Mouse (Mus musculus) lung, postnatal 25 days (tissue): ENCODE measurements around the gene Gm34653.
A peak's percentile ranks its signal among the peaks of the same experiment; 100 is the strongest.
"Not testable (repeated sequence)": the region's sequence is repeated elsewhere in the genome, so short reads cannot be mapped to it uniquely, and the experiment has no call there.

Experiments
- DNase-seq: peaks from one replicate; pipeline ENCODE4 v3.0.0; 2022; ENCODE audit warnings: low spot score

Gm34653 gene

DNA sequence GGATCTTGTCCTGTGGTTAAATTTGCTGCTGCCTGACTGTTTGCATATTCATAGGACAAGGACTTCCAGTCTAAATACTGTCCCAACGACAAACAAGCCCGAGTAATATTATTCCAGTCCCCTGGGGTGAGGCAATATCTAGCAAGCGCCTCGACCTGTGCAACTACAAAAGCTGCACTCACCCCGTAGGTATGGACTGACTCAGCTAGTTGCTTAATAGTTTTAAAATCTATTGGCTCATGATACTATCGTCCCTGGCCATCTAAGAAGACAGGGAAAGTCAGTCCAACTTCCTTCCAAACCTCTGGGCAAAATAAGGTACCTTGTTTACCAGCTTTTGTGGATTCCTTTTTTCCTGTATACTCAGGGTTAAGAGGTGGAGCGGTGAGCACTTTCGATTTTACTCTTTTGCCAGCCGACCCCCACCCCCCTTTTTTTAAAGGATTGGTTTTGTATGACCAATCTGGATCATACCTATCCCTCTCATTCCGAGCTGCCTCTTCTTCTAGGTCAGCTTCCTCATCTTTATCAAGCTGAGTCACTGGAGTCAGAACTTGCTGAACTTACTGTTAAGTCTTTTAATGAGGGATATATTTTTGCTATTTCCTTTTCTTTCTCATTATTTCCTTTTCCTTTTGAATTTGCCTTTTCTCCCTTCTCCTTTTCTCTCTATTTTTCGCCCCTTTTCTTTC is at the start of gene Gm34653:
Gm34653 (plus strand) TSS at position 242 of the 692 bp plus-strand sequence.
- DNase-seq: not testable (repeated sequence)

DNA sequence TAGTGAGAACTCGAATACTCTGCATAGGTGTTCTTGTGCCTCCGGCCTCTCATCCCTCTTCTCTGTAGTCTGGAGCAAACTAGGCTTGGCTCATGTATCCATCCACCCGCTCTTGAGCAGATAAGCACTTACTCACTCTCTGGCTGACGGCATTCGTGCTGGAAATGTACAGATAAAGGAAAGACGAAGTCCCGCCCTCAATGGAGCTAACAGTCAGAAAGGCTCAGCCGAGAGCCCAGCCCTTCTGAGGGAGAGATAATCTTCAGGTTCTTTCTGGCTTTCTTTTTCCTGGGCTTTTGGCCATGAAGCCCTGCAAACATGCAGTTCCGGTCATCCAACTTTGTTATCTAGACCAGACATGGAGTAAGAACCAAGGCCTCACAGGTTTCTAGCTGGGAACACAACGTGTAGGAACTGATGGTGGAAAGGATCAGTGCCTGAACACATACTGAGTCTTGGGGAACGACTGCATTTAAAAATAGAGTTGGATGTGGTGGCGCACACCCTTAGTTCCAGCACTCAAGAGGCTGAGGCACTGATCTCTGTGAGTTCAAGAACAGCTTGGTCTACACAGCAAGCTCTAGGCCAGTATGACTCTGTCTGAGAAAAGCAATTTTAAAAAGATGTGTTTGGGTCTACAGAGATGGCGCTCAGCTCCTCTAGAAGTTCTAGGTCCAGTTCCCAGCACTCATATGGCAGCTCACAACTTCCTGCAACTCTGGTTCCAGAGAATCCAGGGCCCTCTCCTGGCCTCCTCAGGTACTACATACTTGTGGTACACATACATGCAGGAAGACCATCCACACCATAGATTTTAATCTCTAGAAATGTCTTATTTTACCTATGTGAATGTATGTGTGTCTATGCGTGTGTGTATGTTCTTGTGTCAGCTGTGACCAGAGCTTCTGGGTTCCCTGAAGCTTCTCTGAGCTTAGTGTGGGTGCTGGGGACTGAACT is 49.5 kb upstream of the Gm34653 start:
- no peak for DNase-seq

DNA sequence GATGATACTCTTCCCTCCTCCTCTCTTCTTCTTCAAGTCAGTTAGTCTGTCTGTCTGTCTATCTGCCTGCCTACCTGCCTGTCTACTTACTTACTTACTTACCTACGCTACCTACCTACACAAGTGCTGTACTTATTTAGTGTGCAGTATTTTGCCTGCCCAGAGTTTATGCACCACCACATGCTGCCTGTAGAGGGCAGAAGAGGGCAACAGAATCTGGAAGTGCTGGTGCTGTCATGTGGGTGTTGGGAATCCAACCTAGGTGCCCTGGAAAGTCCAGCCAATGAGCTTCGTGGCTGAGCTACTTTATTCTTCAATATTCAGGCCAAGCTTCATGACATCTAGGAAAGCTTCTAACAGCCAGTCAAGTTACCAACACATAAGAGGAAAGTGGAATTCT is 48.7 kb upstream of the Gm34653 start:
- peak; percentile 70 for DNase-seq

DNA sequence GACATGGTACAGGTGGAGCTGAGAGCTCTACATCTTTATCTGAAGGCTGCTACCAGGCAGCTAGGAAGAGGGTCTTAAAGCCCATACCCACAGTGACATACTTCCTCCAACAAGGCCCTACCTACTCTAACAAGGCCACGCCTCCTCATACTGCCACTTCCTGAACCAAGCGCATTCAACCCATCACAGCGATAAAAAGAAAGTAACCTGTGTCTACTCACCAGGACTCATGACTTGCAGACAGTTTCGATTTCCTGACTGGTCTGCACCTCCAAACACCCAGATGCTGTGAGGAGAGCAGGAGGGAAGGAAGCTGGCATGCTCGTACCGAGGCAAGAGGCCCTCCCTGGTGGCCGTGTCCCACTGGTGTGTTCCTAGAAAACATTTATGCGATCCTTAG is 42.5 kb upstream of the Gm34653 start:
- DNase-seq: peak; percentile 25

DNA sequence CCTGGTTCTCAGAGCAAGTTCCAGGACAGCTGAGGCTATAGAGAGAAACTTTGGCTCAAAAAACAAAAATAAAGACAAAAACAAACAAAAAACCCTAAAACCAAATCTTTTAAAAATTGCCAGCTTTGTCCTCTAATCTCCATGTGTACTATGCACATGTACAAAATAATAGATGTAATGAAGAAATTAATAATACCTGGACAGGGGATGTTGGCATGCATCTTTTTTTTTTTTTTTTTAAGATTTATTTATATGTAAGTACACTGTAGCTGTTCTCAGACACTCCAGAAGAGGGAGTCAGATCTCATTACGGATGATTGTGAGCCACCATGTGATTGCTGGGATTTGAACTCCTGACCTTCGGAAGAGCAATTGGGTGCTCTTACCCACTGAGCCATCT is 40.3 kb upstream of the Gm34653 start:
- DNase-seq: not testable (repeated sequence)

DNA sequence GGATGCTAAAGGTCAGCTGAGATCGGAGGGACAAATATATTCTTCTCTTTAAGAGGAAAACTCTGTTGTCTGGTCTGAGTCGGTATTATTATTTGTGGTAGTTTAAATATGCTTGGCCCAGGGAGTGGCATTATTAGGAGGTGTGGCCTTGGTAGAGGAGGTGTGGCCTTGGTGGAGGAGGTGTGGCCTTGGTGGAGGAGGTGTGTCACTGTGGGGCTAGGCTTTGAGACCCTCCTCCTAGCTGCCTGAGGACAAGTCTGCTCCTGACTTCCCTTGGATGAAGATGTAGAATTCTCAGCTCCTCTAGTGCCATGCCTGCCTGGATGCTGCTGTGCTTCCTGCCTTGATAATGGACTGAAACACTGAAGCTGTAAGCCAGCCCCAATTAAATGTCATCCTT is 38.3 kb upstream of the Gm34653 start:
- no peak for DNase-seq

DNA sequence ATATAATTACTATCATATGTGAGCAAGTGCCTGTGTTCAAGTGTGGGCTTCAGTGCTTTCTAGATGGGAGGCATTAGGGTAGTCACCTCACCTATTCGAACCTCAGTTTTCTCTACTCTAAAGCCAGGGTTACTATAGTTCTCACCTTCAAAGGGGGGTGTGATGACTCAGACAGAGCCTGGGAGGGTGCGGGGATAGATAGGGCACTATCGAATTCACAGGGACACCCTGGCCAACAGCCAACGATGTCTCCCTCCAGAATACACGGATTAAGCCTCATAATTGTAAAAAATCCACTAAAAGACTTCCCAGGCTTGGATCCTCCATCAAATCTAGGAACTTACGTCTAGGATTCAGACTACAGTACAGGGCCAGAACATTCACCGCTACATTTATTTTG is 37.4 kb upstream of the Gm34653 start:
- no peak for DNase-seq

DNA sequence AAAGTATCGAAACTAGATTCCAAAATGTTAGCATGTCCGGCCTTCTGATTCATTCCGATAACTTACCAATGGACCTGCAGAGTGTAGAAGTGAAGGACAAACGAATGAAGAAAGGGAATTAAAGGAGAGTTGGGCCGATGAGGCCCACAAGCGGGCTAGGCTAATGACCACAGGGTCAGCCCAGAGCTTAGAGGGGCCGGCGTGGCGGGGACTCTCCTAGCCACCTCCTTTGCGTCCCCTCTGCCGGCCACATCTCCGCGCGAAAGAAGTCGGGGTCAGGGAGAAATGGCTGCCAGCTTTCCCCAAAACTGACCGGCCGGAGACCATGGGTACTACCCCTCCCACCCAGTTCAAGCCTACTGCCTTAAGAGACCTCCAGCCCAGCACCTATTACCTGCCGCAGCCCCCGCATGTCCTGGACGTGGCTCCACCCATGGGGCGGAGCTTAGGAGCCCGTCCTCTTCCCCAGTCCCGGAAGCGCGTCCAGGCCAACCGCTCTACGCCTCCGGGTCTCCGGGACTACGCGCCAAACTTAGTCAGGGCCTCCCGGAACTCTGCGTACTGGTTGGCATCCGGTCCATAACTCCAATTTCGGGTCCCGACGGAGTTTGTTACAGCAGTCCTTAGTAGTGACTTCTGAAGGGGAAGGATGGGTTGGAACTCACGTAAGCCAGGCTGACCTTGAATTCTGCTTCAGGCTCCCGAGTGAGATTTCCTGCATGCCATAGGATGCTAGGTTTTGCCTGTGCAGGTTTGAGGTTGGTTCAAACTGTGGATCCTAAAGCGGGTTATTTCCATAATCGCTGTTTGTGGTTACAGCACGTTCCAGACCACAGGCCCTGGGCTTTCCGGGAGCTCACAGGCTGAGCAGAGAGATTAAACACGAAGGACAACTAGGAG is 33.2 kb upstream of the Gm34653 start, which contains the start of gene Rabepk:
Rabepk (minus strand) TSS at position 556 of the 900 bp plus-strand sequence.
- peak; percentile 90 for DNase-seq

DNA sequence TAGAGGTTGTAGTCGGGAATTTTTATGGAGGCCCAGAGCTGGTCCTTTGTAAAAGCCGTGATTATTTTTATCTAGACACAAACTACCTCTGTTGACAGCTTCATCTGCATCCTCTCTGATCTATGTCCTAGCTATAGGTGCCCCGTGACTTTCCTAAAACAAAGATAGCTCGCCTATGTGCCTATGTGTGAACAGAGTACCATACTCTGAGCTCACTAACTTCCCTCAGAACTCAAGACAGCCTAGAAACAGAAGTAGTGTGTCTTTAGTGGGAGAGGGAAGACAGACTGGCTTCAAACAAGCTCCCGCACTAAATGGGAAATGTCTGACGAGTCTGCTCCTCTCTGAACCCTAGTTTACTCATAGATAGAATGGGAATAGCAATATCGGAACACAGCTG is 32.4 kb upstream of the Gm34653 start:
- no peak for DNase-seq

DNA sequence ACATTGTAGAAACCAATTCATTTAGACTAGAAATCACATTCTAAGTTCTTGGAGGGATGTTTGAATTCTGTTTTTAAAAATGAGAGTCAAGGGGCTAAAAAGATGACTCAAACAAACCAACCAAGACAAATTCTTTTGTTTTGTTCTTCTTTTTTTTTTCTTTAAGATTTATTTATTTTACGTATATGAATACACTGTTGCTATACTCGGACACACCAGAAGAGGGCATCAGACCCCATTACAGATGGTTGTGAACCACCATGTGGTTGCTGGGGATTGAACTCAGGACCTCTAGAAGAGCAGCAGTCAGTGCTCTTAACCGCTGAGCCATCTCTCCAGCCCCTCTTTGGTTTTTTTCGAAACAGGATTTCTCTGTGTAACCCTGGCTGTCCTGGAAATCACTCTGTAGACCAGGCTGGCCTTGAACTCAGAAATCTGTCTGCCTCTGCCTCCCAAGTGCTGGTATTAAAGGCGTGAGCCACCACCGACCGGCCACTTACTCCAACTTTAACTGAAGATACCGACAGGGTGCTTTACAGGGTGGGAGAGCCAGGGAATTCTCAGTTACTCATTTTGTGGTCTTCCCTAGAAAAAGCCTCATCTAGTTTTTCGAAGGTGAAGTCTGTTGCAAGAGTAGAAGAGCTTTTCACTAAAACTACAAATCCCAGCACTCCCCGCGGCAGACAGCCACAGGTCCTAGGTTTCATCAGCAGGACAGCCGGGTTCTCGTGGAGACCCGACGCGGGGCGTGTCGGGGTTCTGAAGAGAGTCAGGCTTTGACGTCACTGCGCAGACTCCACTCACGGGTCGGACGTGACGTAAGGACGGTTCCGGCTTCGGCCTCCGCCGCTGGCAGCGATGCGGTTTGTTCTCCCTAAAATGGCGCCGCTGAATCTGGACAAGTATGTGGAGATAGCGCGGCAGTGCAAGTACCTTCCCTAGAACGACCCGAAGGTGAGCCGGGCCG is 31.0 kb upstream of the Gm34653 start:
- DNase-seq: peak; percentile 99

DNA sequence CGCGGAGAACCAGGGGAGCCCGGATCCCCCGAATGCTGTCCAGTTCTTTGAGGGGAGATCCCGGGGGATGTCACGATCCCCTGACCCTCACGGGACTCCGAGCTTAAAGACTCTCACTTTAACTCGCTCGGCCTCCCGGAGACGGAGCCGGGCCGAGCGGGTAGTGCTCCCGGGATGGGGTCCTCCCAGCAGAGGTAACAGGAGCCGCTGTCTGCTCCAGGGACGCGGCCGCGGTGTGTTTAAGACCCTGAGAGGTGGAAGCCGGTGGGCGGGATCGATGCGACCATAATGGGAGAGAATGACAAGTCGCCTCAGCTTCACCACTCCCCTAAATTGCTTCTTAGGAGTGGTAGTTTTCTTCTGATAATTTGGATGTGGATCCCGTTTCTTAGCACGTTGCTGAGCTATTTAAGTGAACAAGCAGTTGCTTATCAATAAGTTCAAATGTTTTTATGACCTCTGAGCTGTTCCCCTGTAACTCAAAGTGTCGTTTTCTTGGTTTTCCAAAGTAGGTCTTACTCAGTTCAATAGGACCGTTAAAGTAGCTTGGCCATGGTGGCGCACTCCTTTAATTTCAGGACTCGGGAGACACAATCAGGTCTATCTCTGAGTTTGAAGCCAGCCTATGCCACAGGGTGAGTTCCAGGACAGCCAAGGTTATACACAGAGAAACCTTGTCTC is 30.1 kb upstream of the Gm34653 start:
- not testable (repeated sequence) for DNase-seq

DNA sequence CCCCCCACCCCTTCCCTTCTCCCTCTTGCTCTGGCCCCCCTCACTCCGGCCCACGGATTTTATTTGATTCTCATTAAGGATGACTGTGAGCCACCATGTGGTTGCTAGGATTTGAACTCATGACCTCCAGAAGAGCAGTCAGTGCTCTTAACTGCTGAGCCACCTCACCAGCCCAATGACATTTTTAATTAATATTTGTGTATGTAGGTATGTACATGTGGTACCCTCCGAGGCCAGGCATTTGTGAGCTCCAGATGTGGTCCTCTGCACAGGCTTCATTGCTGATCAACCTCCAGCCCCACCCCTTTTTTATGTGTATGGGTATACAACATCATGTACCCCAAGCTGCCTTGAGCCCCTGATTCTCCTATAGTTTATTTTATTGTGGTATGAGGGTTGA is 29.1 kb upstream of the Gm34653 start:
- DNase-seq: no peak

DNA sequence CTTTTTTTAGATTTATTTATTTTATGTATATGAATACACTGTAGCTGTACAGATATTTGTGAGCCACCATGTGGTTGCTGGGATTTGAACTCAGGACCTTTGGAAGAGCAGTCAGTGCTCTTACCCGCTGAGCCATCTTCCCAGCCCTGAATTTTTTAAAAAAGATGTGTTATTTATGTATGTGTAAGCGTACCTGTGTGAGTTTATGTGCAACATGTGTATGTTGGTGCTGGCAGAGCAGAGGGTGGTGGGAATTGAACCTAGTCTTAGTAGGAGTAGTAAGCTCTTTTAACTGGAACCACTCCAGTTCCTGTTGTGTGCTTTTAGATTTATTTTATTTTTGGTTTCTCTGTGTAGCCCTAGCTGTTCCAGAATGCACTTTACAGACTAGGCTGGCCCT is 28.6 kb upstream of the Gm34653 start:
- no peak for DNase-seq

DNA sequence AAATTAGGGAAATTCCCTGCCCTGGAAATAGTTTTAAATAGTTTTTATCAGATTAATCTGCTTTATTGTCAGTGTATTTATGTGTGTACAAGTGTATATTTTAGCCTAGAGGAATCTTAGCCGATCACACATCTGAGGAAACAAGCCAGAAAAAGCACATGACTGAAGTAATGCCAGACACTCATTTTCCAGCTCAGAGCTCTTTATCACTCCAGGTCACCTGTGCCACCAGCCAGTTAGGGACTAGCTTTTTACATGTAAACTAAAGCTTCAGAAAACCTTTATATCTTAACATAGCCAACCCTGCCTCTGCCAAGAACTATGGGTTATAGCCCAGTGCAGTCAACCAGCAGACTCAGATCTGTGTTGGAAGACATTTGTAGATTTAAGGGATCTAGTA is 28.0 kb upstream of the Gm34653 start:
- no peak for DNase-seq

DNA sequence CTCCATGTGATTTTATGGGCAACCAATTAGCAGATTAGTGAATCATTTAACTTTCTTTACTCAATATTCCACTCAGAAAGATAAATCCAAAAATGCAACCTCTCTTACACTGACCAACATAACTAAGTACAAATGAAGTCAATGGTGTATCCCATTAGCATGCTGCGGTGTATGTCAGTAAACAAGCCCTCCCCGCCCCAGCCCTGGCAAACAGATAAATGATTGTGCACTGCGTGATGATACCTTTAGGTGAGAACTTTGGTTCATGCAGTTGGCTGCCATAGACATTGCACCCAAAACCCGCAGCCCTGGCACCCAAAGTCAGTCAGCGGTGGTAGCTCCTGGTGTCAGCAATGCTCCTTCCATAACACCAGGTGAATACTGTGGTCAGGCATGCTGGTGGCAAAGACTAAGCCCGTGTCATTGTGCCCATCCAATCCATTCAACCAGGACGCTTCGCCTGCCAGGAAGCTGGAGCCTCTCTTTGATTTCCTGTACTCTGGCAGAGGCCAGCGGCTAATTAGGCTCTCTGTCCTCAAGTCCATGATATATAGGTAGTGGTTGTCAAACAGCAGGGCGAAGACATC is 27.4 kb upstream of the Gm34653 start:
- no peak for DNase-seq

DNA sequence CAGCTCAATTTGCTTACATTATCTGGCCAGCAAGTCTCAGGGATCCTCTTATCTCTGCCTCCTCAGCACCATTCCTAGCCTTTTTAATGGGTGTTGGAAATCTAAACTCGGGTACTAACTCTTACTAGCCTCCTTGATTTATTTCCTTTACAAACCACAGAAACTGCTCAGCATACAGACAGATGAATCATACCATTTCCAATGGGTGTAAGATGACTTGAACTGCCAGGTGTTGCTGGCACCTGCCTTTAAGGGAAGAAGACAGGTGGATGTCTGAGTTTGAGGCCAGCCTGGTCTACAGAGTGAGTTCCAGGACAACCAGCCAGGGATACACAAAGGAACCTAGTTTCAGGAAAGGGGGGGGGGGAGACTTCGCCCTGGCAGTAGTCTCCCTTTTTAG is 24.8 kb upstream of the Gm34653 start:
- no peak for DNase-seq

DNA sequence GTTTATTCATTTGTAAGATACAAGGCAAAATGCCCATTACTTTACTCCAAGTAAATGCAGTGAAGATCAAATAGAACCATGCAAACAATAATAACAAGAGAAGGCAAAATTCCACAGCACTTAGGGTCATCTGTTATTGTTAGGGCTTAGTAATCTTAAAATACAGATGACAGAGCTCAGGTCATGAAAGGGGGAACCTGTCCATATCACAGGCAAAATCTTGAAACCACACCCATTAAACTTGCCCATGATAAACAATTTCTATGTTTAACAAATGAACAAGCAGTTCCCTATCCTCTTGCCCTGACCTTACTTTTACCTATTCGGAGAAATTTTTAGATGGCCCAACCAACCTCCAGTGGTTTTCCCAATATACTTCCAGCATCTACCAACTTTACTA is 23.2 kb upstream of the Gm34653 start:
- no peak for DNase-seq

DNA sequence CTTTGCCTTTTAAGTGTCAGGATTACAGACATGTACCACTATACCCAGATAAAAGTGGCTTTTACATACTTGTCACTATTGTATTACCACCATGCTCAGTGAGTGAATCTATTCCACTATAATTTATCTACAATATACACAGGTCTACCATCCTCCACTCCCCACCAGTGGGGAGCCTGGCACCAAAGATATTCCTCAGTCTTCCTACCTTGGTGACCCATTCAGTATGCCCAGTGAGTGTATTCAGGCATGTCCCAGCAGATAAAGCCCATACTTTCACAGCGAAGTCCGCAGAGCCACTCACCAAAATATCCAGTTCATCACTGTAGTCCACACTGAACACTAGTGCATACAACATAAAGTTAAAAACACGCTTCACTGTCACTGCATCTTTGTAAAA is 22.0 kb upstream of the Gm34653 start:
- DNase-seq: no peak

DNA sequence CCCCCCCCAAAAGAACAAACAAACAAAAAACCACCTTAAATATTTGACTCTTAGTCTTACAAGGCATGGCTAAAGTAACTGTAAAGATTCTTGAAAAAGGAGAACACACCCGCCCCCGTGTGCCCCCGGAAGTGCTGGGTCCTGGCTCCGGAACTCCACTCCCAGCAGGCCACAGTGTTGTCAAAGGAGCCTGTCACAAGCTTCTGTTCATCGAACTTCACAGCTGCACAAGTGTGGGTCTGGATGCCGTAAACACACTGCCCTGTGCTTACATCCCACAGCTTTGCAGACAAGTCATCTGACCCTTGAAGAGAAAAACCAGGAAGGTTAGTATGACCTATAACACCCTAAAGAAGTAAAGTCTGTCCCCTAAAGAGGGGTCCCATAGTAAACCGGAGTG is 20.1 kb upstream of the Gm34653 start:
- no peak for DNase-seq

DNA sequence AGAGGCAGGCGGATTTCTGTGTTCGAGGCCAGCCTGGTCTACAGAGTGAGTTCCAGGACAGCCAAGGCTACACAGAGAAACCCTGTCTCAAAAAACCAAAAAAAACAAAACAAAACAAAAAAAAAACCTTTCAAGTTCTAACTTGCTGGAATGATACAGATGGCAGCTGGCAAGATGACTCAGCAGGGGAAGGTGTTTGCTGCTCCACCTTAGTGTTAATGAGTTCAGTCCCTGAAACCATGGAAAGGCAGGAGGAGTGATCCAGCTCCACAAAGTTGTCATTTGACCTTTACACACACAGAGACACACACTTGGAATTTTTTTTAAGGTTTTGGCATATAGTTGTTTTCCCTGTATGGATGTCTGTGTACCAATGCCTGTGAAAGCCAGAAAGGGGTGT is 16.9 kb upstream of the Gm34653 start:
- DNase-seq: not testable (repeated sequence)
